Mouse (Mus musculus): ENCODE data around the gene Htra3. TPM values are rescaled to one million over a fixed set of nuclear protein-coding genes. Genes with fewer than 3 reads are reported as not detected.

Htra3 gene
- polyA plus RNA-seq, 1 experiment from 2014 or later = 6.8 TPM

DNA sequence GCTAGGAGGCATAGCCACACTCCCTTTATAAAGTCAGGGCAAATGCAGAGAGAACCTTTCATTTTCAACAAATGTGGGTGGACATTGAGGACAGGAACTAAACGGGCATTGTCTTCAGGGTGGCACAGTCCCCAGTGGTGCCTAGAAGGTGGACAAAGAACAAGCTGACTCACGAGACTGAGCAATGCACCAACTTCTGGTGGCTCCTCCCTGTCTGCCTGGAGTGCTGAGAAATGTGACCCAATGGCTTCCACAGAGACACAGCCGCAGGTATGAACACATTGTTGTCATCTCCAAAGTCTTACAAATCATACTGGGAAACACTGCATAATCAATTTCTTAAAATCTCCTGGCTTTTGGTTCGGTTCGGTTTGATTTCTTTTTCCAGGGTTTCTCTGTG, 37.9 kb upstream of the Htra3 start:
- Histone ChIP-seq H3K4me3 (no peak overlapping the region), H3K27ac (no peak overlapping the region), H3K9ac (no peak overlapping the region), H3K9me3 (replicated peaks) (no peaks in the 10 kb centered on the region), H3K4me1 (no peaks in the 10 kb centered on the region), H3K36me3 (ENCODE audit: poor library complexity, severe bottlenecking) (no peaks in the 10 kb centered on the region), H3K4me2 (no peak overlapping the region), H3K27me3 (no peaks in the 10 kb centered on the region)
- WGBS = 80% methylated on average over 5 of the region's 5 CpGs
- no peak for ATAC-seq

DNA sequence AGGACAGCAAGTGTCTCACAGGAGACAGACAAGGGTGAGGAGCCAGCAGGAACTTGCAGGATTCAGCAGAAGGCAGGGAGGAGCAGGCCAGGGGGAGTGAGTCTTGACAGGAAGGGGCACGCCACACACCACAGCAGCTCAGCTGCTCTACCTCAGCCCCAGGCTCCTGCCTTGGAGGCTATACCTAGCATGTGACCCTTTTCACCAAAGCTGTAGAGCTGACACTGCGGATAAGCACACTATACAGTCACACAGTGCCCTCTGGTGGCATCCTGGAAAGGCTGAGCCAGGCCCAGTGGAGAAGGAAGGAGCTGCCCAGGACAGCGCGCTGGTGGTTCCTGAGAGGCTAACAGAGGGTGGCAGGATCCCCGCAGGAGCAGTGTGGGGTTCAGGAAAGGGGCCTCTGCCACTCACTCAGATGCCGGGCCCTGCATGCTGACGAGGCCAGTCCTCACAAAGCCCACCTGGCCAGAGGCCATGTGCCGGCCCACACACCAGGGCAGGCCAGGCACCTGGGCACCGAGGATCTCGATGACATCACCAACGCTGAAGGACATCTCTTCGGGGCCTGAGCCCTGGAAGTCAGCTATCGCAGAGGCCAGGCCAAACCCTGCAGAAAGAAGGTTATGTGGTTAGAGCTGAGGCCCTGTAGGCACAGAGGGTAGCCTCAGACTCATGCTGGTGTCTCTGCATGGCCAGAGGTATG, 34.2 kb upstream of the Htra3 start:
- 0 out of 2 replicates have a peak, but pooled peaks cover 4% of the 10 kb centered on the region for H3K4me1 ChIP-seq
- H3K9me3 ChIP-seq (replicated peaks) = no peaks in the 10 kb centered on the region
- H3K27me3 ChIP-seq = no peaks in the 10 kb centered on the region
- no peak overlapping the region for H3K27ac ChIP-seq
- no peaks in the 10 kb centered on the region for H3K36me3 ChIP-seq (ENCODE audit: poor library complexity, severe bottlenecking)
- ATAC-seq = peak; percentile 91
- no peak overlapping the region for H3K9ac ChIP-seq
- H3K4me3 ChIP-seq = no peak overlapping the region
- H3K4me2 ChIP-seq = no peak overlapping the region
- 51% methylated on average over 13 of the region's 13 CpGs for WGBS

DNA sequence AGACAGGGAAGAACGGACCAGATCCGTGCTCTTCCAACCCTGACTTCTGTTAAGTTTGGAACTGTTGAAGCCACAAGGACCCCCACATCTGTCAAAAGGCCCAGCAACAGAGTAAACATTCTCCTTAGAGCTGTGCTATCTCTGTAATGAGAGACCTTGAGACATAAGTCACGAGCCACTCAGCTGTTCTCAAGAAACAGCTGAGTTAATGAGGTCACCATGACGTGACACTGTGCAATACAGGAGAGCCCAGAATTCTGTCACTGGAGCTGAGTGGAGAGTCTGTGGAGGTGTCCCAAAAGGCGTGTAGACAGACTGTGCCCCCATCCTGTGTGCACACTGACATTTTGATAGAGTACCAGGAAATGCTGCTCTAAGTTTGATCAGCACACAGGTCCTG, 32.9 kb upstream of the Htra3 start:
- no peaks in the 10 kb centered on the region for H3K36me3 ChIP-seq (ENCODE audit: poor library complexity, severe bottlenecking)
- H3K27me3 ChIP-seq = no peaks in the 10 kb centered on the region
- no peak overlapping the region for H3K9ac ChIP-seq
- no peak for ATAC-seq
- WGBS = 79% methylated on average over 5 of the region's 5 CpGs
- H3K27ac ChIP-seq = no peak overlapping the region
- H3K9me3 ChIP-seq (replicated peaks) = no peaks in the 10 kb centered on the region
- H3K4me2 ChIP-seq = no peak overlapping the region
- no peak overlapping the region for H3K4me3 ChIP-seq
- 0 out of 2 replicates have a peak, but pooled peaks cover 4% of the 10 kb centered on the region for H3K4me1 ChIP-seq

DNA sequence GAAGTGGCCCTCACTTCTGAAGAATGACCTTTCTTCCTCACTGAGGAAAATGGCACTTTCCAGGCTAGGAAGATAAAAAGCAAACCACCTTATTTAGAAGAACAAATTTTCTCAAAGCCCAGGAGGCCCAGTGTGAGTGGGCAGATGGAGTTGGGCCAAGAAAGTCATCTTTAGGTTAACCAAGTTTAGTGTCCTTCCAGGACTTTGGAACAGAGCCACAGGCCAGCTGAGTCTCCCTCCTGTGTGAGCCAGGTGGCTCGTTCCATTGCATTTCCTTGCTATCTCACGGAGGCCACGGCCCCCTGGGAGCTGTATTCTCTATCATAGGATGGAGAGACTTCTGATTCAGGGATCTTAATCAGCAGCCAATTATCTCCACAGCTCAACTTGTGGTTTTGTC, 31.3 kb upstream of the Htra3 start:
- no peak overlapping the region for H3K27ac ChIP-seq
- no peak overlapping the region for H3K4me2 ChIP-seq
- 65% methylated on average over 3 of the region's 3 CpGs for WGBS

DNA sequence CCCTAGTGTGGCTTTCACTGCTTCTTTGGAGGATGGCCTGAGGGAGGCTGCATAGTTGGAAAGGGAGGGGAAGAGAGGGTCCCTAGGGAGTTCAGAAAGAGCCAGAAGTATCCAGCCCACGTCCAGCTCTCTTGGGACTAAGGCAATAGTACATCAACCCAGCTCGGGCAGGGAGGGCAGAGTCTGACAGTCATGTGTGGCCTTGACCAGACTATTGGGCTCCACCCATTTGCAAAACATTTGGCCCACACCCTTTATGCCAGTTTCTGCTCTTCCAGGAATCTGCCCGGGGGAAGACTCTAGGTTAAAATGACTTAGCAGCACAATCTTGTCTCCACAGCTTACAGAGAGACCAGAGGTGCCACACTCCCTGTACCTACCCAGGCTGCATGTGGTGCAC, 30.9 kb upstream of the Htra3 start:
- 80% methylated on average over 3 of the region's 3 CpGs for WGBS
- ATAC-seq = no peak
- no peak overlapping the region for H3K4me3 ChIP-seq

More for the DNA sequence above, 31.3 kb upstream of the Htra3 start:
- ATAC-seq = no peak
- Histone ChIP-seq H3K4me1 (0 out of 2 replicates have a peak, but pooled peaks cover 4% of the 10 kb centered on the region), H3K36me3 (ENCODE audit: poor library complexity, severe bottlenecking) (no peaks in the 10 kb centered on the region), H3K27me3 (no peaks in the 10 kb centered on the region), H3K4me3 (no peak overlapping the region), H3K9ac (no peak overlapping the region), H3K9me3 (replicated peaks) (no peaks in the 10 kb centered on the region)

DNA sequence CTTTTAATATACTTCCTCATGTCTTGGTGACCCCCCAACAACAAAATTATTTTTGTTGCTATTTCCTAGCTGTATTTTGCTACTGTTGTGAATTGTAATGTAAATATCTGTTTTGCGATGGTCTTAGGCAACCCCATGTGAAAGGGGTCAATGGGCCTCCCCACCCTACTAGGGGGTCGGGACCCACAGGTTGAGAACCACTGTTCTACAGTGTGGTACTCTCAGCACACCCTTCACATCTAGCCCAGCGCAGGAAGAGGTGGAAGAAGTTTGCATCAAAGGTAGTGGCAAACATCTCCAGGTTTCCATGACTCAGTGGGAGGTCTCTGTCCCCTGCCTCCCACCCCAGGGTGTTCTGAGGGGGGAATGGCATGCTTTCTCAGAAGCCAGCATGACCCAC, 25.8 kb upstream of the Htra3 start:
- H3K27ac ChIP-seq = no peak overlapping the region
- H3K27me3 ChIP-seq = no peaks in the 10 kb centered on the region
- WGBS = 92% methylated on average over 3 of the region's 3 CpGs
- no peaks in the 10 kb centered on the region for H3K36me3 ChIP-seq (ENCODE audit: poor library complexity, severe bottlenecking)
- H3K4me1 ChIP-seq = 0 out of 2 replicates have a peak, but pooled peaks cover 4% of the 10 kb centered on the region
- H3K4me2 ChIP-seq = no peak overlapping the region
- no peak overlapping the region for H3K4me3 ChIP-seq
- ATAC-seq = no peak
- H3K9me3 ChIP-seq (replicated peaks) = no peaks in the 10 kb centered on the region
- H3K9ac ChIP-seq = no peak overlapping the region

More for the DNA sequence above, 30.9 kb upstream of the Htra3 start:
- no peaks in the 10 kb centered on the region for H3K36me3 ChIP-seq (ENCODE audit: poor library complexity, severe bottlenecking)
- H3K4me1 ChIP-seq = 0 out of 2 replicates have a peak, but pooled peaks cover 4% of the 10 kb centered on the region
- no peaks in the 10 kb centered on the region for H3K9me3 ChIP-seq (replicated peaks)
- H3K27me3 ChIP-seq = no peaks in the 10 kb centered on the region
- no peak overlapping the region for H3K9ac ChIP-seq
- H3K27ac ChIP-seq = no peak overlapping the region
- H3K4me2 ChIP-seq = no peak overlapping the region

DNA sequence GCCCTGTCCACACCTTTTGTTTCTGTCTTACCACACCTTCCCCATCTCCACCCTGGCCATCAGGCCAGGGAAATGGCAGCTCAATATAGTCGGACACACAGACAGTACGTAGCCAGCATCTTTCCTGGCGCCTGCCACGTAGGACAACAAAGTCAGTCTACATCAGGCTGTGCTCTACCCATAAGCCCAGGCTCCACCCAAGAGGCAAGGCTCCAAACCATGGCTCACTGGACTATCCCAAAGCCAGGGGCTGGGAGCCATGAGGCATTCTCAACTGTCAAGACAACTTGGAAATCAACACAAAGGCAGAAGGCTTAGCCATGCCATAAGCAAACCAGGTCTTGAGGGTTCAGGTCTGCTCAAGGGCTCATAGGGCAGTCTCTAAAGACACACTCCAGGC, 24.2 kb upstream of the Htra3 start:
- H3K9ac ChIP-seq = no peak overlapping the region
- no peak overlapping the region for H3K4me2 ChIP-seq
- H3K9me3 ChIP-seq (replicated peaks) = no peaks in the 10 kb centered on the region
- no peak overlapping the region for H3K4me3 ChIP-seq
- H3K27ac ChIP-seq = no peak overlapping the region
- no peaks in the 10 kb centered on the region for H3K4me1 ChIP-seq
- no peaks in the 10 kb centered on the region for H3K36me3 ChIP-seq (ENCODE audit: poor library complexity, severe bottlenecking)
- 96% methylated on average over 4 of the region's 4 CpGs for whole genome bisulfite sequencing
- ATAC-seq = no peak
- no peaks in the 10 kb centered on the region for H3K27me3 ChIP-seq

DNA sequence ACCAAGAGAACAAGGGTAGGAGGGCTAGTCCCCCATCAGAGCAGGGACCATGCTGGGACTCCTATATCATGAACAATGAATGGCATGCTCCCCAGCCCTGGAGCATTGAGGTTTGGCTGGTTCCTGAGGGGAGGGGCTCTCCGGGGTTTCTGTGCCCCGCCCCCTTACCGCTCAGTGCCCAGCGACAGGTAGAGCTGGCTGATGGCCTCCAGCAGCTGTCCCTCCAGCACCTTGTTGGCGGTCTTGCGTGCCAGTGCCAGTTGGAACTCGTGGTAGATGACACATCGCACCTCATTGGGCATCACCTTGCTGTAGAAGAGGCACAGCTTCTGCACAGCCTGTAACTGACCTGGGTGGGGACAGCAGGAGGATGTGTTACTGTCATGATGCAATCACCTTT, 23.6 kb upstream of the Htra3 start:
- Histone ChIP-seq H3K4me1 (no peaks in the 10 kb centered on the region), H3K27ac (no peak overlapping the region), H3K9me3 (replicated peaks) (no peaks in the 10 kb centered on the region), H3K27me3 (no peaks in the 10 kb centered on the region), H3K9ac (no peak overlapping the region), H3K4me3 (no peak overlapping the region), H3K4me2 (no peak overlapping the region), H3K36me3 (ENCODE audit: poor library complexity, severe bottlenecking) (no peaks in the 10 kb centered on the region)
- ATAC-seq = no peak
- 87% methylated on average over 8 of the region's 8 CpGs for WGBS

DNA sequence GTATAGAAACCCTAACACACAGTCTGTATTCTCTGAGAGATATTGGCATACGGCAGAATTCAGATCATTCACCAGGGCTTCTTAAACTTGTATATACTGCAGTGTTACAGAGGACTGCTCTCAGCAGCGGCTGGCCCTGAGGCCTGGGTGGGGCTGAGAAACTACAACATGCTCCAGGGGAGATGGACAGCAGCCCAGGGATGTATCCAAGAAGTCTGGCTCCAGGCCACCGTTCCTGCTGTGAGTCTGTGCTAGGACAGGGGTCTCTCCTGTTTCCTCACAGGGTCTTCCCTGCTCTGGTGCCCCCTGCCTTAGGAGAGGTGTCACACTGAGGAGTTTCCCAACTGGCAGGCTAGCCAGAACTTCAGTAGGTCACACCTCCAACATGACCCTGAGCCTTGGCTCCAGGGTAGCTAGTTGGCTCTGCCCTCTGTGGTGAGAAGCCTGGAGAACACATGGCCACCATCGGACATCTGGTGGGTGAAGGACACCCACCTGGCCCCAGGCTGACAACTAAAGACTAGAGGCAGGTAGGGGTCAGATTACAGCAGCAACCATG, 23.1 kb upstream of the Htra3 start:
- Histone ChIP-seq H3K9me3 (replicated peaks) (no peaks in the 10 kb centered on the region), H3K36me3 (ENCODE audit: poor library complexity, severe bottlenecking) (no peaks in the 10 kb centered on the region), H3K27me3 (no peaks in the 10 kb centered on the region), H3K9ac (no peak overlapping the region), H3K4me2 (no peak overlapping the region), H3K27ac (no peak overlapping the region), H3K4me1 (no peaks in the 10 kb centered on the region), H3K4me3 (no peak overlapping the region)
- WGBS = 88% methylated on average over 4 of the region's 4 CpGs
- no peak for ATAC-seq

DNA sequence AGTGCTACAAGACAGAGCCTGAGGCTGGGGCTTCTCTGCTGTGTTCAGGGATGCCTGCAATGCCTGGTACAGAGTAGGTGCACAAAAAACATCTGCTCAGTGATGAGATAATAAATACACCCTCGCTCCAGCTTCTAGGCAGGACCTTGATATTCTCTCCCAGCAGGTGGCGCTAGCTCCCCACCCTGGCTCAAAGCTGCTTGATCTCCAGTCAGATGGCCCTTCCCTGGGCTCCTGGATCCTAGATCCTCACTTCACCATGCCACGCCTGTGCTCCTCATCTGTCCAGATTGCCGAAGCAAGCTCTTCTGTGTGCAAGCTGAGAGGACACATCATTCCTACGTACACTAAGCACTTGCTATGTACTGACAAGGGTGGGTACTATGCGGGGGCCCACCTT, 21.5 kb upstream of the Htra3 start:
- 49% methylated on average over 6 of the region's 6 CpGs for WGBS
- Histone ChIP-seq H3K9ac (no peak overlapping the region), H3K4me2 (no peak overlapping the region), H3K4me3 (no peak overlapping the region), H3K27ac (no peak overlapping the region), H3K27me3 (no peaks in the 10 kb centered on the region), H3K9me3 (replicated peaks) (no peaks in the 10 kb centered on the region), H3K4me1 (no peaks in the 10 kb centered on the region), H3K36me3 (ENCODE audit: poor library complexity, severe bottlenecking) (no peaks in the 10 kb centered on the region)
- ATAC-seq = no peak

DNA sequence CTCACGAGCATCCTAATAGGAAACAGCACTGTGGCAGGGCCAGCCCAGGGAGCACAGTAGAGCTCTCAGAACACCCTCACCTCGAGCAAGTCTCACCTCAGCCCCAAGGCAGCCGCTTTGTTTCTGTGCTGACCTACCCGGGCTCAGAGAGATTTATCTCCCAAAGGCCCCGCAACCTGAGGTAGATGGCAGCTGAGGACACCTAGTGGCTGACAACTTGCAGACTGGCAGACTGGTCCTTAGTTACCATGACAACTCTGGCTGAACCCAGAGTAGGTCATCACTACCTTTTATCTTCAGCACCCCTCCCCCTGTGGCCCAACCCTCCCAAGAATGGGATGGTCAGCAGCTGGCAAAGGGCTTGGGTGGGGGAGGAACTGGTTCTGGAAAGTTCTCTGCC, 16.2 kb upstream of the Htra3 start:
- no peak overlapping the region for H3K4me3 ChIP-seq
- 19% methylated on average over 5 of the region's 5 CpGs for WGBS
- H3K9ac ChIP-seq = no peak overlapping the region
- no peaks in the 10 kb centered on the region for H3K9me3 ChIP-seq (replicated peaks)
- H3K4me2 ChIP-seq = no peak overlapping the region
- no peak for ATAC-seq
- no peaks in the 10 kb centered on the region for H3K36me3 ChIP-seq (ENCODE audit: poor library complexity, severe bottlenecking)
- H3K27me3 ChIP-seq = no peaks in the 10 kb centered on the region
- H3K27ac ChIP-seq = no peak overlapping the region
- H3K4me1 ChIP-seq = no peaks in the 10 kb centered on the region

DNA sequence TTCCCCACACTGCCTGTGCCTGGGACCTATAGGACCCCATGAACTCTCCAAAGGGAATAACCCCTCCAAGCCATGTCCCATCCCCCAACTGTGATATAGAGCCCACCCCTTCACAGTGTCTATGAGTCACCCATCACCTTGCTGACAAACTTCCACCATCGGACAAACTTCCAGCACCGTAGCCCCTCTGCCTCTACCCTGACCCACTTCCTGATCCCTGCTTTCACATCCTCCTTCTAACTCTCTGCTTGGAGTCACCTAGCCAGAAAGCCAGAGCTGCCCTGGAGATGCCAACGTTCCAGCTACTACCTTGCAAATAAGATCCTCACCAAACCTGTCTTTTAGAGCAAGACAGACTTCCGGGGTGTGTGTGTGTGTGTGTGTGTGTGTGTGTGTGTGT, 14.1 kb upstream of the Htra3 start:
- Histone ChIP-seq H3K36me3 (ENCODE audit: poor library complexity, severe bottlenecking) (no peaks in the 10 kb centered on the region), H3K27ac (no peak overlapping the region), H3K4me1 (no peaks in the 10 kb centered on the region), H3K4me2 (no peak overlapping the region), H3K27me3 (no peaks in the 10 kb centered on the region), H3K4me3 (no peak overlapping the region), H3K9me3 (replicated peaks) (no peaks in the 10 kb centered on the region), H3K9ac (no peak overlapping the region)
- 87% methylated on average over 4 of the region's 4 CpGs for WGBS
- no peak for ATAC-seq

DNA sequence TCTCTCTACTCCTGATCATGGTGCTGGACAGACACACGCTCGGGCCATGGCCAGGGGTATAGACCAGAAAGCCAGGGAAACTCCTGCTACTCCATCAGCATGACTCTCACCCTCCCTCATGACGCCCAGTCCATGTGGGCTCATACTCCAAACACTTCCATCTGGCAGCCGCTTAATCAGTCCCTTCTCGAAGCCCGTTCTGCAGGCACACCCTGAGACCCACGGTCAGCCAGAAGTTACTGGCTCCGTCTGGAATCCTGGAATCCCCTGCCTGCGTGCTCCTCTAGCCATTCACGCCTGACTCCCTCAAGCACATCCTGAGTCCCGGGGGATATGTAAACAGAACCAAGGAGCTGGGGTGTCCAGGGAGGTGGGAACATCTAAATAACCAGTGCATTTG, 11.7 kb upstream of the Htra3 start:
- no peaks in the 10 kb centered on the region for H3K36me3 ChIP-seq (ENCODE audit: poor library complexity, severe bottlenecking)
- no peak overlapping the region for H3K9ac ChIP-seq
- H3K27me3 ChIP-seq = no peaks in the 10 kb centered on the region
- no peak overlapping the region for H3K27ac ChIP-seq
- ATAC-seq = no peak
- H3K4me3 ChIP-seq = no peak overlapping the region
- 78% methylated on average over 11 of the region's 11 CpGs for WGBS
- no peak overlapping the region for H3K4me2 ChIP-seq
- no peaks in the 10 kb centered on the region for H3K4me1 ChIP-seq
- H3K9me3 ChIP-seq (replicated peaks) = no peaks in the 10 kb centered on the region
